Mouse (Mus musculus) kidney, adult 8-10 months (tissue): ENCODE data around the gene Irf2bp1.

Experiments
- DNase-seq, 2 experiments: peaks; one replicate each; pipeline ENCODE4 v3.0.0; 2022

The Irf2bp1 gene

GRCm38 (mm10) chr7:19029084-19029653 lies 25.3 kb downstream of the Irf2bp1 start:
- peak in 1 of 2 experiments; percentile 61 for DNase-seq

DNA sequence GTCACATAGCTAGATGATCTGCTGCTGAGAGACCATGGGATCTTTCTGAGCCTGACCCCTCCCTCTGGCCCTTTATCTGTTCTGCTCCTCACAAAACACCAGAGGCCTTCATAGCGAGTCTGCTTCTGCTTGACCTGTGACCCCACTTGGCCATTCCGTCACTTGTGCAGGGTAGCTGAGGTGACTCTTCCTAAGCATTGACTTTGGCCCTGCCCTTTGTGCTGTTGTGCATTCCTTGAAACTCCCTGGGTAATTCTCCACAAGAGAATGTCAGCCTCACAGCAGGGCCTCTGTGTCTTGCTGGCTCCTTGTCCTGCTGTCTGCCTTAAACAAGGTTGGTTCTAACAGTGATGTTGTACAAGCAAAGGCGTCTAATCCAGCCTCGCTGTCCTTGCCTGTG lies 27.8 kb downstream of the Irf2bp1 start:
- no peak for DNase-seq

DNA sequence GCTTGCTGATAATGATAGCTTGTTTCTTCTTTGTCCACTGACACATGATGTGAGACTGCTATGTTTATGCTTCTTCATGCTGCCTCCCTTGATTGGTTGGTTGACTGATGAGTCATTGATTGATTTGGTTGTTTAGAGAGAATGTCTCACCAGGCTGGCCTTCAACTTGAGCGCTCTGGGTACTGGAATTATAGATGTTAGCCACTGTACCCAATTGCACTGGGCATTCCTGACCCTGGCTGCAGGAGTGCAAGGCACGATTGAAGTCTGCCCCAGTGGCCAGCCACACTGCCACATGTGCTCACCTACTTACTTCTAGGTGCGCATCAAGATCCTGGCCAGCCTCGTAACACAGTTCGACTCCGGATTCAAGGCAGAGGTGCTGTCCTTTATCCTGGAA lies 40.8 kb downstream of the Irf2bp1 start:
- no peak for DNase-seq

- DNase-seq, result no peak
Measured at GRCm38 (mm10) chr7:19046286-19047069, 42.6 kb downstream of the Irf2bp1 start.

- DNase-seq, result no peak
Measured at GRCm38 (mm10) chr7:19048006-19048527, 44.2 kb downstream of the Irf2bp1 start.

GRCm38 (mm10) chr7:19049252-19049651 lies 45.4 kb downstream of the Irf2bp1 start:
- DNase-seq, result no peak

DNA sequence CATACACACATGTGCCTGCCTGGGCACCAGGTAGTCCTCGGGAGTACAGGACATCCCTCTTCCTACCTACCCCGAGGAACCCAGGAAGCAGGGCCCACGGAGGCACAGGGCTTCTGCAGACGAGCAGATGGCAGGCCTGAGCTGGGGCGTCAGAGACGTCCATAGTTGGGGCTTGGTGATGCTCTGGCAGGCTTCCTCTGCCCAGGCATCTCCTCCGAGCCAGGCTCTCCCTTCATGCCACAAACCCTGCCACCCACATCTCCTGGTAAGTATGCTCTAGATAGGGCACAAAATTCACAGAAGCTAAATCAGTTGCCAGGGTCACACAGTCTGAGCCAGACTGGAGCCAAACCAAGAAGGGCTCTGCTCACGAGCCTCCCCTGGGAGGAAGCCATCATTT lies 46.3 kb downstream of the Irf2bp1 start:
- no peak for DNase-seq

DNA sequence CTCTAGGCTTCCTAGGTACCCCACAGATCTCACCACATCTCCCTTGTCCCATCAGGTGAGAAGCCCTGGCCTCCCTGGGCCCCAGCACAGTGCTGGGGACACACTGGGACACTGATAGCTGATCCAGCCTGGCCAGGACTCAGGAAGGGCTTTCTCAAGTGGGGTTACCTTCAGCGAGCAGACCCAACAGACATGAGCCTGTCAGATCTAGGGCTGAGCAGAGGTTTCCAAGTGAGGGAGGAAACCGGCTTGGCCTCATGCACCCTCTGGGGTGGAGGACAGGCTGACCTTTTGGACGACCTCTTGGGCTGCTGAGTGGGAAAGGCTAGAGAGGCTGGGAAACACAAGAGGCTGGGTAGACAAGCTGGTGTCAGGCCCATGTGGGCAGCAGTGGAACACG lies 47.3 kb downstream of the Irf2bp1 start:
- no peak for DNase-seq

- no peak for DNase-seq
Measured at GRCm38 (mm10) chr7:19052345-19053135, 48.7 kb downstream of the Irf2bp1 start.

GRCm38 (mm10) chr7:19053136-19053532 lies 49.3 kb downstream of the Irf2bp1 start:
- no peak for DNase-seq

- peak in 1 of 2 experiments; percentile 25 for DNase-seq
Measured at GRCm38 (mm10) chr7:19054047-19054776, 50.4 kb downstream of the Irf2bp1 start, which contains the start of gene Rsph6a. Rsph6a (plus strand) TSS chr7:19054690.

- DNase-seq, result no peak
Measured at GRCm38 (mm10) chr7:19054777-19055076, 50.9 kb downstream of the Irf2bp1 start.

- no peak for DNase-seq
Measured at GRCm38 (mm10) chr7:19055108-19055507, 51.3 kb downstream of the Irf2bp1 start.
